Mouse (Mus musculus): Measurements from ENCODE around the gene Hist3h2a.

Hist3h2a gene

GRCm38 (mm10) chr11:58993091-58993670, 38.7 kb downstream of the Hist3h2a start:
- DNase-seq, result no peak

- DNase-seq, result peak; percentile 75
Observed at GRCm38 (mm10) chr11:58994337-58994826, 39.9 kb downstream of the Hist3h2a start.

- no peak for DNase-seq
Observed at GRCm38 (mm10) chr11:58995061-58995806, 40.7 kb downstream of the Hist3h2a start.

GRCm38 (mm10) chr11:58995807-58996370, 41.4 kb downstream of the Hist3h2a start:
- DNase-seq, result no peak

- DNase-seq, result no peak
Observed at GRCm38 (mm10) chr11:58997541-58997940, 43.1 kb downstream of the Hist3h2a start.

GRCm38 (mm10) chr11:58999158-58999557, 44.7 kb downstream of the Hist3h2a start:
- DNase-seq, result no peak

- no peak for DNase-seq
Observed at GRCm38 (mm10) chr11:58999830-59000229, 45.3 kb downstream of the Hist3h2a start.

- DNase-seq, result no peak
Observed at GRCm38 (mm10) chr11:59000635-59001034, 46.1 kb downstream of the Hist3h2a start.

GRCm38 (mm10) chr11:59002327-59003079, 48.0 kb downstream of the Hist3h2a start:
- no peak for DNase-seq

All from kidney, postnatal 14 days (tissue).